Mouse (Mus musculus) forebrain, postnatal 0 days (tissue): ENCODE results near the gene Cdca7. TPM values are rescaled to one million over a fixed set of nuclear protein-coding genes. Genes with fewer than 3 reads are reported as not detected.

Experiments
- ATAC-seq: fragments of 200-750 bp; cut with Nextera tagmentation; 2 replicates; pipeline ENCODE4 v1.8.0; 2017; ENCODE audit warnings: mild to moderate bottlenecking, moderate library complexity
- DNase-seq: peaks from one replicate; pipeline ENCODE4 v3.0.0-alpha.2; 2015
- H3K27ac ChIP-seq: fragments of 300-500 bp; sonication (generic); 2 replicates; pipeline ENCODE4 v1.5.1; 2014; ENCODE audit warnings: low read depth, mild to moderate bottlenecking, antibody characterized with exemption, low read length, moderate library complexity, mixed read lengths
- H3K27me3 ChIP-seq: fragments of 300-500 bp; sonication (generic); 2 replicates; pipeline ENCODE4 v1.6.1; 2014; ENCODE audit warnings: mild to moderate bottlenecking, low read length, mixed read lengths; ENCODE audit not compliant: insufficient read depth
- H3K36me3 ChIP-seq: fragments of 300-500 bp; sonication (generic); 2 replicates; pipeline ENCODE4 v1.6.1; 2014; ENCODE audit warnings: mild to moderate bottlenecking, moderate library complexity; ENCODE audit not compliant: insufficient read depth
- H3K4me1 ChIP-seq: fragments of 300-500 bp; sonication (generic); 2 replicates; pipeline ENCODE4 v1.6.1; 2014; ENCODE audit warnings: antibody characterized with exemption; ENCODE audit not compliant: insufficient read depth
- H3K4me2 ChIP-seq: fragments of 300-500 bp; sonication (generic); 2 replicates; pipeline ENCODE4 v1.6.1; 2014; ENCODE audit warnings: low read depth, mild to moderate bottlenecking, moderate library complexity
- H3K4me3 ChIP-seq: fragments of 300-500 bp; sonication (generic); 2 replicates; pipeline ENCODE4 v1.5.1; 2014; ENCODE audit warnings: low read depth, low read length, mixed read lengths
- H3K9ac ChIP-seq: fragments of 300-500 bp; sonication (generic); 2 replicates; pipeline ENCODE4 v1.6.1; 2014; ENCODE audit warnings: mild to moderate bottlenecking
- H3K9me3 ChIP-seq: fragments of 300-500 bp; sonication (generic); 2 replicates; pipeline ENCODE4 v1.6.1; 2016; ENCODE audit warnings: low read length
- CTCF ChIP-seq: sonication (generic); IDR thresholded peaks from 2 replicates; pipeline ENCODE4 v1.5.1; 2016; ENCODE audit warnings: antibody characterized with exemption, control low read depth, low read depth
- WGBS: fragments of 180-500 bp; shearing (Covaris S2); extraction: QIAGEN DNeasy Blood & Tissue Kit; methylation state at CpG from one replicate; pipeline ENCODE4 v1.1.7; 2014; 5-methylcytosine and 5-hydroxymethylcytosine counted together
- polyA plus RNA-seq: library from polyadenylated mRNA; unstranded; fragments of >200 nt; fragmentation: Nextera tagmentation; extraction: Ambion mirVana; gene quantifications from 2 replicates; pipeline ENCODE4 v1.2.1, GENCODE M21; 2015
- total RNA-seq: library from RNA; depleted of rRNA; stranded (reverse); fragments of >200 nt; gene quantifications from 2 replicates; pipeline ENCODE4 v1.2.3, GENCODE M21; 2014

Gene Cdca7
- total and polyA plus RNA-seq, 2 experiments from 2014 or later = 20.6 to 28.9 TPM

GRCm38 (mm10) chr2:72491650-72492049 lies 15.7 kb downstream of the Cdca7 start:
- Histone ChIP-seq H3K9me3 (no peaks in the 10 kb centered on the region), H3K27ac (no peak overlapping the region), H3K4me3 (no peak overlapping the region), H3K4me1 (no peaks in the 10 kb centered on the region), H3K36me3 (peaks cover 4% of the 10 kb centered on the region; the same call in 1 of the 2 replicates), H3K27me3 (no peaks in the 10 kb centered on the region), H3K4me2 (no peak overlapping the region), H3K9ac (no peak overlapping the region)
- DNase-seq = no peak
- WGBS = 50% methylated on average over 7 of the region's 7 CpGs
- no peak for ATAC-seq
- TF ChIP-seq CTCF = no peak

DNA sequence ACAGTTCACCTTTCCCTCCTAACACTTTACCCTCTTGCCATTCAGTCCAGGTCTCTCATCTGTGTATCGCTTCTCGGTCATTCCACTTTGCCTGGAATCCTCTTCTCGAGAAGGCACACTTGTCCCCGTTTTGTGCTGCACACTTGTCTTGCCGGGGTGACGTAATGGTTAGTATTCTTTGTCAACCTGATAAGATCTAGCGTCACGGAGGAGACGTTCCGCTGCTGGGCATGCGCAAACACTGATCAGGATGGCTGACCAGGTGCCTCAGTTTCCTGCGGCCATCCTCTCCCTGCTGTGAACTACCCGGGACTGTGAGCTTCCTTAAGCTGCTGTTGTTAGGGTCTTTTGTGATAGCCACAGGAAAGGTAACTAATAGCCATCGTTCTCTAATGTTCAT lies 17.1 kb downstream of the Cdca7 start:
- no peaks in the 10 kb centered on the region for H3K27me3 ChIP-seq
- TF ChIP-seq CTCF = no peak
- no peak overlapping the region for H3K27ac ChIP-seq
- DNase-seq (no peak), ATAC-seq (no peak)
- H3K36me3 ChIP-seq = no peaks in the 10 kb centered on the region
- WGBS = 51% methylated on average over 14 of the region's 14 CpGs
- H3K4me3 ChIP-seq = no peak overlapping the region
- no peaks in the 10 kb centered on the region for H3K9me3 ChIP-seq
- no peaks in the 10 kb centered on the region for H3K4me1 ChIP-seq
- no peak overlapping the region for H3K9ac ChIP-seq
- H3K4me2 ChIP-seq = no peak overlapping the region

- ATAC-seq (no peak), DNase-seq (no peak)
- H3K9me3 ChIP-seq = no peaks in the 10 kb centered on the region
- 0 out of 2 replicates have a peak, but pooled peaks cover 5% of the 10 kb centered on the region for H3K4me1 ChIP-seq
- H3K9ac ChIP-seq = peak overlapping the region; percentile 35
- no peak for TF ChIP-seq CTCF
- WGBS = 6% methylated on average over 23 of the region's 23 CpGs
- H3K4me2 ChIP-seq = peak overlapping the region; percentile 45
- H3K4me3 ChIP-seq = peak overlapping the region; percentile 3; the same call in 1 of the 2 replicates
- no peak overlapping the region for H3K27ac ChIP-seq
- no peaks in the 10 kb centered on the region for H3K36me3 ChIP-seq
- H3K27me3 ChIP-seq = no peaks in the 10 kb centered on the region; the same call in 1 of the 2 replicates
These were observed 23.2 kb downstream of the Cdca7 start for GRCm38 (mm10) chr2:72499074-72499721.

DNA sequence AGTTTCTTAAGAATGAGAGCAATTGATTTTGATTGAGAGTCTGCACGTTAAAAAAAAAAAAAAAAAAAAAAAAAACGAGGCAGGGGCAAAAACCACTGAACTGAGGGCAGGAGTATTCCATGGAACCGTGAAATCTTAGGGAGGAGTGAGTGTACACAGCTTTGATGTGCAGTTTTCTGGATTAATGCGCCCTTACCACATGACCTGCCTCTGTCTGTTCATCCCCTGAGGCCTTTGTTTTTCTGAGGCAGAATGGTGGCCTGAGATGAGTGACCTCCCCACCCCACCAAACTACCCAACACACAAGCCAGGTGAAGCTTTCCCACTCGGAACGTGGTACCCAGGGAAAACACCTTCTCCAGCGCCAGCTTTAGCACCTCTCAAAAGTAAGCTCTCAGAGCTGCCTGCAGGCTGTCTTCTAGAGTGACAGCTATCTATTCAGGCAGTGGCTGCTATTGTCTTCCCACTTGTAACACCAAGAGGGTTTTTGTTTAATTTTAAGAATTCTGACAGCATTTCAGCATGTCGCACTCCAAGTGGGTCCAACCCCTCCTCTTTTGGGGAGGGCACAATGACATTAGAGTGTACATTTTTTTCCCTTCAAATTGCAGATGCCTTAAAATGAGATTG lies 23.9 kb downstream of the Cdca7 start:
- no peak for TF ChIP-seq CTCF
- Histone ChIP-seq H3K4me3 (peak overlapping the region; percentile 3; the same call in 1 of the 2 replicates), H3K9me3 (no peaks in the 10 kb centered on the region), H3K36me3 (no peaks in the 10 kb centered on the region), H3K27ac (no peak overlapping the region), H3K27me3 (no peaks in the 10 kb centered on the region; the same call in 1 of the 2 replicates), H3K4me1 (0 out of 2 replicates have a peak, but pooled peaks cover 5% of the 10 kb centered on the region), H3K9ac (no peak overlapping the region), H3K4me2 (peak overlapping the region; percentile 45)
- ATAC-seq = peak; percentile 72; the same call in 1 of the 2 replicates
- 21% methylated on average over 8 of the region's 8 CpGs for WGBS
- DNase-seq = peak; percentile 25

DNA sequence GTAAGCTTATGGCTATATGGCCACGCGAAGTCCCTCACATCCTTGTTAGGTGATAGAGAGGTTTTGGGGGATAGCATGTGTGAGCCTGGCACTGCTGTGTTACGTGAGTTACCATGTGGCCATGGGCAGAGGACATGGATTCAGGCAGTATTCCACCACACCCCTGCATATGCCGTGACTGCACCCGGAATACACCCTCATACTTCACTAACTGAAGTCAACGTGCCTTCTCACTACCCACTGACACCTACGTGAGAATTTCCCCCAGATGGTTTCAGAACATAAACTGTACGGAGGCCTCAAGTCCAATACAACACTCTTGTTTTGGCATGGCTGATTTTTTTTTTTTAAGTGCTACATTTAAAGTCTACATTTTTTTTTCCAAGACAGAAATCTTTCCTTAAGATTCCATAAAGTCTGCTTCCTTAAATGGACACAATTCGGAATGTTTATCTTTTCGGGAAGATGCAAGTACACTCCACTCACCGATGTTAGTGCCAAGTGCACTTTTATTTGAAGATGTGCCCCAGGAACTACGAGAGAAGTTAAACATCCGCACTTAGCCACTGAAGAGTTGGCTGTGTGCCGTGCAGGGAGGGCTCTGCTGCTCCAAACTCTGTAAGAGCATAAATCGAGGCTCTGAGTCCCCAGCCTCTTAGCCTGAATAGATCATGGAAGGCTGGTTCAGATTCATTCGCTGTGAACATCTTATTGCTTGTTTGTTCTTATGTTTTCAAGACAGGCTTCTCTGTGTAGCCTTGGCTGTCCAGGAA lies 26.3 kb downstream of the Cdca7 start:
- 84% methylated on average over 16 of the region's 16 CpGs for whole genome bisulfite sequencing
- Histone ChIP-seq H3K4me2 (no peak overlapping the region), H3K9ac (no peak overlapping the region), H3K4me1 (0 out of 2 replicates have a peak, but pooled peaks cover 5% of the 10 kb centered on the region), H3K27ac (no peak overlapping the region), H3K36me3 (no peaks in the 10 kb centered on the region), H3K4me3 (no peak overlapping the region), H3K27me3 (no peaks in the 10 kb centered on the region; the same call in 1 of the 2 replicates), H3K9me3 (no peaks in the 10 kb centered on the region)
- no peak for DNase-seq
- ATAC-seq = no peak
- TF ChIP-seq CTCF = no peak

DNA sequence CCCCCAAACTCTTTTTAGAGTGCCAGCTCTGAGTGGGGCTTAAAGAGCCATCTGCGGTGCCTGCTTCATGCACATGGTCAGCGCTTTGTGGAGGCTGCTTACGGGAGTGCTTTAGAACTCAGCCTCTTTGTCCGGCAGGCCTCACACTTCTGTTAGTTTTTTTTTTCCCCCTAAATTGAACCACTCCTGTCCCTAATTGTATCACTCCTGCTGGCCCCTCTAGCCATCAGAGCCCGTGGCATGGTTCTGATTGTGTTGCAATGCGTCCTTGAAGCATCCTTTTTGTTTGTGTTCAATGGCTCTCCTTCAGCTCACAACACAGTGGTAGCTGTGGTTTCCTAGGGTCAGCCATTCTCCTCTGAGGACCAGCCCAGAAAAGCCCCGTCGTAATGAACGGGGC lies 27.7 kb downstream of the Cdca7 start:
- DNase-seq (no peak), ATAC-seq (no peak)
- H3K4me3 ChIP-seq = no peak overlapping the region
- no peaks in the 10 kb centered on the region for H3K36me3 ChIP-seq
- H3K9ac ChIP-seq = no peak overlapping the region
- no peaks in the 10 kb centered on the region for H3K9me3 ChIP-seq
- H3K27me3 ChIP-seq = no peaks in the 10 kb centered on the region; the same call in 1 of the 2 replicates
- WGBS = 16% methylated on average over 9 of the region's 9 CpGs
- H3K27ac ChIP-seq = no peak overlapping the region
- H3K4me1 ChIP-seq = 0 out of 2 replicates have a peak, but pooled peaks cover 5% of the 10 kb centered on the region
- H3K4me2 ChIP-seq = no peak overlapping the region
- no peak for TF ChIP-seq CTCF
